Mouse (Mus musculus): ENCODE measurements around the gene Abcc10. TPM values are rescaled to one million over a fixed set of nuclear protein-coding genes. Genes with fewer than 3 reads are reported as not detected.

Gene Abcc10
- total RNA-seq, 2 experiments from 2014 or later: 6.9 to 9.2 TPM

GRCm38 (mm10) chr17:46296601-46297000 is 31.6 kb downstream of the Abcc10 start:
- DNase-seq (ENCODE audit: low spot score in 2 of 2): no peak

DNA sequence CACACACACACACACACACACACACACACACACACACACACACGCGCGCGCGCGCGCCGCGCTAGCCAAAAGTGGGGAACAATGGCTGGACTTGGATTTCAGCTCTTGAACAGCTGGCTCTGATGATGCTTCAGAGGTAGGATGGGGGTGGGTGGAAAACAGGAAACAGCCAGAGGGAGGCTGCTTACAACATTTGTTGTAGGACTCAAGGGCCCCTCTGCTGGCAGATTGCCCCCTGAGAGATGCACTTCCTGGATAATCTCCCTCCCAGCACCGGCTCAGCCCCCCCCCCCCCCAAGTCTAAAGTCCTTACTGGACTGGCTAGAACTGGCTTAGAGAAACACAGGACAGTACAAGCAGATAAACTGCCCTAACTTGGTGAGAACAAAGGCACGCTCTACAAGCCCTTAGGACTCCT is 40.5 kb downstream of the Abcc10 start:
- DNase-seq (ENCODE audit: low spot score in 2 of 2): no peak

DNA sequence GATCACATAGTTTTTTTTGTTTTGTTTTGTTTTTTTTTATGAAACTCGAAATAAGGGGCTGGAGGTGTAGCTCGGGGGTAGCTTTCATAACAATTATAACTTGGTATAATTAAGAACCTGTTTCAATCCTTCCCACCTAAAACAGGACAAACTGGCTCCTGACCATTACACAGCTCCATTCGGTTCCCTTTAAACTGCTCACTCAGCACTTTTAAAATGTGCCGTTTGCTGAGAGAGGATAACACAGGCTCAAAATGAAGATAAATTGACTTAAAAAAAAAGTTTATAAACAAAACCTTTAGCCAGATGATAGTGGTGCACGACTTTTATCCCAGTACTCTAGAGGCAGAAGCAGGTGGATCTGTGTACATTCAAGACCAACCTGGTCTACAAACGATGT is 42.7 kb downstream of the Abcc10 start:
- DNase-seq (ENCODE audit: low spot score in 2 of 2): no peak

GRCm38 (mm10) chr17:46284653-46285052 is 43.5 kb downstream of the Abcc10 start:
- DNase-seq (ENCODE audit: low spot score in 2 of 2): no peak

GRCm38 (mm10) chr17:46283911-46284310 is 44.2 kb downstream of the Abcc10 start:
- DNase-seq (ENCODE audit: low spot score in 2 of 2): no peak

- no peak for DNase-seq (ENCODE audit: low spot score in 2 of 2)
These were observed 45.0 kb downstream of the Abcc10 start for GRCm38 (mm10) chr17:46283140-46283539.

GRCm38 (mm10) chr17:46282483-46283123 is 45.5 kb downstream of the Abcc10 start, which contains the start of gene Tjap1:
Tjap1 (minus strand) TSS chr17:46283026.
- DNase-seq (ENCODE audit: low spot score in 2 of 2): peak; percentile 80 to 91

DNA sequence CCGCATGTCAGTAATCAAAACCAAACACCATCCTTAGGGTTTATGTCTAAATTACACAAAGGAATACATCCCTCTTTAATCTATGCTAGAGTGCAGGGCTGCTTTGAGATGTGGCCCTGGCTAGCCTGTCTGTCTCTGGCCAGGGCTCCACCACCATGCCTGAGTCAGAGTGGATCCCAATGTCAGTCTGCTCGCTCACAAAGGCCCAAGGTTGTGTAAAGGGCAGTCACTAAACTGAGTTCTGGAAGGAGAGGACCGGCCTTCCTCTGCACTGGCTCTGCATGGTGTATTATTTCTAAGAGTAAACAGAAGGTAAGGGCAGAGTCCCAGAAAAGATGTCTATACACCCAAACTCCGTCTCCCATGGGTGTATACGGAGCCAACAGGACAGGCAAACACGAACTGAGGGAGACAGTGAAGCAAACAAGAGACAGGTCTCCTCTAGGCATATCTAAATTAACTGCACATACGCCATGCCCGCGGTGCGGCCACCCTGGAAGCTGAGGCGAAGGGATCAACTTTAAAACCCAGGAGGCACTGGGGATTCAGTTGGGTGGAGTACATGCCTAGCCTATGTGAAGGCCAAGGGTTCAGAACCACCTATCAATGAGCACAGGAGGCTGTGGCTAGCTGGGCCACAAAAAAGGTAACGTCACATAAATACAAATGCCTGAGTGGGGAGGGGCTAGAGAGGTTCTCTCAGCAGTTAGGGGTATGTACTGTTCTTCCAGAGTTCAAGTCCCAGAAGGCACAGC is 50.0 kb downstream of the Abcc10 start:
- DNase-seq (ENCODE audit: low spot score in 2 of 2): no peak

- no peak for DNase-seq (ENCODE audit: low spot score in 2 of 2)
These were observed 50.6 kb downstream of the Abcc10 start for GRCm38 (mm10) chr17:46277586-46277985.

GRCm38 (mm10) chr17:46275506-46275905 is 52.6 kb downstream of the Abcc10 start:
- DNase-seq (ENCODE audit: low spot score in 2 of 2): no peak

DNA sequence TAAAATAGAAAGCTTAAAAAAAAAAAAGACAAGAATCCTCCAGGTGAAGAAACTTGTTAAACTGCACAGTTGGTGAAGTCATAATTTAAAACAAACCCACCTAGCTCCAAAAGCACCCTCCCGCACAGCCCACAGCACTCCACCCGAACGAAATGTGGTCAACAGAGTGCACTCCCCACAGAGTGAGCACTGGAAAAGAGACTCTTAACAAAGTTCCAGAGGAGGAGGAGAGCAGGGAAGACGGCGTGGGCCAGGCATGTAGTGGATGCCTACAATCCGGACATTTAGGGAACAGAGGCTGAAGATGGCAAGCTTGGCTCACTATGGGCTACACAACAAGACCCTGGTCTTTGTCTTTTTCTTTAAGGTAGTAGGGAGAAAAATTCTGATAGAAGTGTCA is 53.1 kb downstream of the Abcc10 start:
- no peak for DNase-seq (ENCODE audit: low spot score in 2 of 2)

DNA sequence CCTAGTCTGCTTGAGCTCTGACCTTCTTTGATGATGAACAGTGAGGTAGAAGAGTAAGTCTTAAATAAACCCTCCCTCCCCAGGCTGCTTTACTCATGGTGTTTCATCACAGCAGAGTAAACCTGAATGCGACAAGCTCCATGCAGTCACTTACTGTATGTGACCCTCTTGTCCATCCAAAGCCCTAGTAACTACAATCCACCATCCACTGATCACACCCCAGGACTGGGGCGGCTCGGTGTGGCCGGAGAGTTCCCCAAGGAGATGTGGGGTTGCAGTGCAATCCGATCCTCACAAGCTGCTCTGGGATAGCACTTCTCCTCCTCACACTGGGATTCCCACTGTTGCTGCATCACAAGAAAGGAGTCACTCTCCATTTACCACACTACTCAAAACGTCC is 53.7 kb downstream of the Abcc10 start:
- DNase-seq (ENCODE audit: low spot score in 2 of 2): no peak

DNA sequence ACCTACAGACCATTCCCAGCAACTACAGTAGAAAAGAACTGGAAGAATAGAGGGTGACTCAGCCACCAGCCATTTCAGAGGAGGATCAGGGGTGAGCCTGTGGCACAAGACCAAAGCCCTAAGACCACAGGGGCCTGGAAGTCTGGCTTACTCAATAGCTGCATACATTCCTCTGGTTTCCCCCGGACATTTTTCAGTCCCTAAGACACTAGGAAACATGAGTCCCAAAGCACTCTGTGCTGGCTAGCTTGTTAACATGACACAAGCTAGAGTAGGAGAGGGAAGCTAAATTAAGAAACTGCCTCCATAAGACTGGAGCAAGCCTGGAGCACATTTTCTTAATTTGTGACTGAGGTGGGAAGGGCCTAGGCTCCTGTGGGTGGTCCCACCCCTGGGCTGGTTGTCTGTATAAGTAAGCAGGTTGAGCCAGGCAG is 54.3 kb downstream of the Abcc10 start:
- DNase-seq (ENCODE audit: low spot score in 2 of 2): peak in 1 of 2 experiments; percentile 57

DNA sequence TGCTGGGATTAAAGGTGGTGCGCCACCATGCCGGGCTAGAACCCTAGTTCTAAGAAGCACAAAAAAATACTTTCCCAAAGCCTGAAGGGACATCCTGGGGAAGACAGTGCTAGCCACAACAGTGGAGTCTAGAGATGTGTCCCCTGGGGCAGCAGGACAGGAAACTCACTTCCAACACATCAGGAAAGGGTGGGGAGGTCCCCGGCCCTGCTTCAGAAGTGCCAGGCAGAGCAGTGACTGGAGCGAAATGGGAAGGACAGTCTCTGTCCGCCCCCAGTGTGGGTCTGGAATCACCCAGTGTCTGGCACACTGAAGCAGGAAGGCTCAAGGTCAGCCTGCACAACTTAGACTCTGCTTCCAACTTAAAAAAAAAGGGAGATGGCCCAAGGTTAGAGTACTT is 55.5 kb downstream of the Abcc10 start:
- no peak for DNase-seq (ENCODE audit: low spot score in 2 of 2)

- no peak for DNase-seq (ENCODE audit: low spot score in 2 of 2)
These were observed 56.1 kb downstream of the Abcc10 start for GRCm38 (mm10) chr17:46272058-46272457.

DNA sequence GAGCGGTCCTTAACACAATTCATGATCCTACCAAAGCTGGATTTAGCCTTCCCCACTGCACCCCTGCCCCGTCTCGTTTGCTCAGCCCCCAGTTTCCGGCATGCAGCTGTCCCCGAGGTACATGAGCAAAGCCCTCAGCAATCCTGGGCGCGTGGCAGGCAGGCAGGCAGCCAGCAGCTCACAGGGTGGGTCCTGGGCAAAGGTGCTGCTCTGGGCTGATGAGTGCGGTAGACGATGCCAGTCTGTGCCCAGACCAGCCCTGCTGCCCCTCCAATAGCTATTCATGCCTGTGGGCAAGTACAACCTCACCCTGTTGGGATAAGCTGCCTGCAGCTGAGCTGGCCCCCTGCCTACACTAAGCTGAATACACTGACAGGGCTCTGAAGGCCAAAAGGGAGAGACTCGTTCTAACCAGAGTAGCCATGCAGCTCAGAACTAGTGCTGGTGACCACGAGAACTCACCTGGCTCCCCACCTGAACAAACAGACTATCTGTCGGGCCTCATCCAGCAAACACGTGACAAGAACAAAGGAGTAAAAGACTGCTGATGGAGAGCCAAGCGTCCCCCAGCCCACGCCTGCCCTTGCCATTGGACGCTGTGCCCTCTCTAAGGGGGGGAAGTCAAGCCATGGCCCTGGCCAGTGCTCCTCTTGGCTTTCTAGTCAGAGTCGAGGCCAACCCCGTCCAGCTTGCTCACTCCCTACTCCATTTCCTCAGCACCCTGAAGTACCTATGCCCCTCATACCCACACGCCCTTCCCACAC is 58.2 kb downstream of the Abcc10 start:
- no peak for DNase-seq (ENCODE audit: low spot score in 2 of 2)

DNA sequence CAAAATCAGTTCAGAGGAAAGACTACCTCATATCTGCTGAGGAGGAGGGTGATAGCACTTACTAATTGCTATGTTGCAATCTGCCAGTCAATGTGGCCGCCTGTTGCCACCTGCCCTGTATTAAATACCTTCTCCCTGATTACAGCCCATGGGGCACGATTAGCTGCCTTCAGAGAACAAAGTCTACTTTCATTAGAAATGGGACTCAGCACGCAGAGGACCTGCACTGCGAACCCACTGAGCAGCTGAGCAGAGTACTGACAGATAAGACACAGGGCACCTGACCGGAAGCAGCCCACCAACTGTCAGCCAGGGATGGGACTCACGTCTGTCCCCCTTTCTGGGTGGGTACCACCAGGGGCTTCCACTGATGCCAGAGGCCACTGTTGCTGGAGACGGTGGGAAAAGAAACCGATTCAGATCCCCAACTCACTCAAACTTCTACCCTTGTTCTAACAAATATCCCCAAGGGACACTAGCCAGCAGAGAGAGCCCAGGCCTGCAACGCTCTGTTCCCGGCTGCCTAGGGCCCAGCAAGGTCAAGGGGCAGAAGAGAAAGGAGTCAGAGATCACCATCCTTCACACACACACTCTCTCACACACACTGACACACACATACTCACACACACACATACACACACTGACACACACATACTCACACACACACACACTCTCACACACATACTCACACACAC is 60.0 kb downstream of the Abcc10 start:
- no peak for DNase-seq (ENCODE audit: low spot score in 2 of 2)

DNA sequence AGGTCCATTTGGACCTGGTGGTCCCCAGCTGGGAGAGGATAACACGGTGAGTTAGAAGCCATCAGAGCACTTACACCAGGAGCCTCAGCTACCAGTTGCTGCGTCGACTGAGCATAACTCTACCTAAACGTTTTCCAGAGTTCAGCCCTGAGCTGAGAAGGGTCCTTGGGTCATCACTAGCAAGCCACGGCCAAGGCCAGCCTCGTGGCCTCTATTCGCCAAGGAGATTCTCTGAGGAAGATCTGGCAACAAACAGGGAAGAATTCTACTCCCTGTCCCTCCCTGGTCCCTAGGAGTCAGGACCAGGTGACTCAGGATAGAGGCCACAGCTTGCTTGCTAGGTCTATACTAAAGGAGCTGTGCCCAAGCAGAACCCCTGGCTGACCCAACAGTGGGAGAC is 60.6 kb downstream of the Abcc10 start:
- no peak for DNase-seq (ENCODE audit: low spot score in 2 of 2)

- no peak for DNase-seq (ENCODE audit: low spot score in 2 of 2)
These were observed 61.2 kb downstream of the Abcc10 start for GRCm38 (mm10) chr17:46266986-46267385.

- DNase-seq (ENCODE audit: low spot score in 2 of 2): peak; percentile 84 to 87
These were observed 62.1 kb downstream of the Abcc10 start for GRCm38 (mm10) chr17:46265918-46266618.

DNA sequence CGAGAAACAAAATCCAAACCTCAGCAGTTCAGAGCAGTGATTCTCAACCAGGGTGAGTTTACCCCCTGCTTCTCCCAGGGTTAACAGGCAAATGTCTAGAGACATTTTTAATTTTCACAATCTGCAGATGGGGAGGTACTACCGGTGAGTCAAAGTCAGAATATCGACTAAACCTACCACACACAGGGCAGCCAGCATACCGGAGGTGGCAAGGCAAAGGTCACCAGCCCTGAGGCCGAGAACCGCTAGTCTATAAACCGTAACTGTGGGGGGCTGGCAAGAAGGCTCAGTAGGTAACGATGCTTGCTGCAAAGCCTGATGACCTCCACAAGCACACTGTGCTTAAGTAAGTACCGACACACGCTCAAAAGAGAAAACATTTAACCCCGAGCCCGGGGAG is 62.6 kb downstream of the Abcc10 start:
- DNase-seq (ENCODE audit: low spot score in 2 of 2): no peak

Data from left cerebral cortex, adult 18-20 months (tissue).